Mouse (Mus musculus) brain, embryonic 14.5 days (tissue): ENCODE data around the gene Mast4.

Source experiments
- CTCF ChIP-seq: fragments of 200-500 bp; IDR thresholded peaks from 2 replicates; pipeline ENCODE4 v1.5.1; 2012; ENCODE audit warnings: inconsistent platforms, mild to moderate bottlenecking, moderate library complexity, borderline replicate concordance; ENCODE audit not compliant: insufficient read depth, insufficient read length; ENCODE audit errors: extremely low read depth
- POLR2A ChIP-seq: fragments of 200-500 bp; IDR thresholded peaks from 2 replicates; pipeline ENCODE4 v1.6.1; 2012; ENCODE audit warnings: mild to moderate bottlenecking, inconsistent platforms, borderline replicate concordance; ENCODE audit not compliant: poor library complexity, insufficient read depth, insufficient read length, severe bottlenecking; ENCODE audit errors: extremely low read depth

- TF ChIP-seq CTCF (no peak), POLR2A (no peak)
Observed at GRCm38 (mm10) chr13:102988976-102989375, 345.3 kb downstream of the Mast4 start.
